Mouse (Mus musculus): ENCODE data around the gene Scn9a. TPM values are rescaled to one million over a fixed set of nuclear protein-coding genes. Genes with fewer than 3 reads are reported as not detected.

Scn9a gene
- polyA plus RNA-seq (2014; fragmentation: Nextera tagmentation; extraction: Ambion mirVana): 0.03 and 0.20 TPM in 2 replicates

DNA sequence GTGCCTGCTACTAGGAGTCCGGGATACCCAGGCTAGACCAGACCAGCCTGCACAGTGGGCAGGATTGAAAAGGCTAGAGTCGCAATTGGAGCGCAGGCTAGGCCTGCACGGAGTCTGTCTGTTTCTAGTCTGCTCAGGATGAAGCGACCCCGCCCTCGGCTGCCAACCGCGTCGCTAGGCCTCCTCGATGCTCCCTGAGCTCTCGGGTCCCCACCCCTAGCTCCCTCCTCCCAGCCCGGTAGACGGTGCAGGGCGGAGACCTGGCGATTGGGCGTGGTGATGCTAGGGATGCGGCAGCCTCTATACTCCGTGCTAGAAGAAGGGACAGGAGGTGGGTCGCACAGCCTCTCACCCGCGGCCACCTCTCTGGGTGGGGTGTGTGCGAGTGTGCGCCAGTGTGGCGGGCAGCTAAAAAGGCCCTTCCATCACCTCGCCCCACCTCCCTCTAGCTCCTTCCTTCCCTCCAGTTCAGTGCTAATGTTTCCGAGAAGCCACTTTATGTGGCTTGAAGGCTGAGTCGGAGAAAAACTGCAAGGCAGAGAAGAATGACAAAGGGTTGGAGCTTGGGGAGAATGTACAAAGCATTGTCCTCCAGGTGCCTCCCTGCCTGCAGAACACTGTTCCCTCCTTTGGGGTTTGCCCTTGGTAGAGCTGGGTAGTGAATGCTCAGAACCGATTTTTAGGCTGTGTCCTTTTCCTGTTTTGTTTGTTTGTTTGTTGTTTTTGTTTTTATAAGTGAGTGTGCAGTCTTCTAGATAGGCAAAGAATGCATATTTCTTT, at the start of gene Scn9a:
TSS of gene Scn9a (minus strand) at position 383 of the 780 bp plus-strand sequence.
- ATAC-seq (ENCODE audit: insufficient number of reproducible peaks, low FRiP score, low TSS enrichment, low read depth) (peak; percentile 70), DNase-seq (ENCODE audit: low spot score) (peak; percentile 49)
- Histone ChIP-seq H3K4me3 (ENCODE audit: low read depth, low read length) (peak within 1 kb of the TSS; percentile 35), H3K9me3 (ENCODE audit: control insufficient read depth, low read length) (no peaks in the 10 kb centered on the region), H3K4me1 (ENCODE audit: control insufficient read depth, insufficient read depth, low read length) (peaks cover 6% of the 10 kb centered on the region; the same call in 1 of the 2 replicates), H3K36me3 (ENCODE audit: control insufficient read depth, insufficient read depth, low read length) (no peaks in the 10 kb centered on the region), H3K27ac (replicated peaks; ENCODE audit: low read depth, low read length) (no peak within 1 kb of the TSS), H3K9ac (ENCODE audit: low read length) (peak within 1 kb of the TSS; percentile 40; the same call in 1 of the 2 replicates), H3K4me2 (ENCODE audit: low read depth, severe bottlenecking) (peak within 1 kb of the TSS; percentile 78), H3K27me3 (ENCODE audit: control insufficient read depth, insufficient read depth, low read length) (peaks cover 7% of the 10 kb centered on the region)
- WGBS: 2% methylated on average over 29 of the region's 29 CpGs

- DNase-seq (ENCODE audit: low spot score) (no peak), ATAC-seq (ENCODE audit: insufficient number of reproducible peaks, low FRiP score, low TSS enrichment, low read depth) (no peak)
- no peak overlapping the region for H3K27ac ChIP-seq (replicated peaks; ENCODE audit: low read depth, low read length)
- H3K36me3 ChIP-seq (ENCODE audit: control insufficient read depth, insufficient read depth, low read length): no peaks in the 10 kb centered on the region
- no peak overlapping the region for H3K9ac ChIP-seq (ENCODE audit: low read length)
- no peaks in the 10 kb centered on the region for H3K27me3 ChIP-seq (ENCODE audit: control insufficient read depth, insufficient read depth, low read length)
- 77% methylated on average over 1 of the region's 1 CpGs for WGBS
- no peaks in the 10 kb centered on the region for H3K9me3 ChIP-seq (ENCODE audit: control insufficient read depth, low read length)
- H3K4me2 ChIP-seq (ENCODE audit: low read depth, severe bottlenecking): no peak overlapping the region
- no peak overlapping the region for H3K4me3 ChIP-seq (ENCODE audit: low read depth, low read length)
- H3K4me1 ChIP-seq (ENCODE audit: control insufficient read depth, insufficient read depth, low read length): no peaks in the 10 kb centered on the region
Measured at GRCm38 (mm10) chr2:66661988-66662387, 27.2 kb upstream of the Scn9a start.

GRCm38 (mm10) chr2:66656430-66656829, 21.7 kb upstream of the Scn9a start:
- DNase-seq (ENCODE audit: low spot score) (no peak), ATAC-seq (ENCODE audit: insufficient number of reproducible peaks, low FRiP score, low TSS enrichment, low read depth) (no peak)
- 90% methylated on average over 3 of the region's 3 CpGs for WGBS

DNA sequence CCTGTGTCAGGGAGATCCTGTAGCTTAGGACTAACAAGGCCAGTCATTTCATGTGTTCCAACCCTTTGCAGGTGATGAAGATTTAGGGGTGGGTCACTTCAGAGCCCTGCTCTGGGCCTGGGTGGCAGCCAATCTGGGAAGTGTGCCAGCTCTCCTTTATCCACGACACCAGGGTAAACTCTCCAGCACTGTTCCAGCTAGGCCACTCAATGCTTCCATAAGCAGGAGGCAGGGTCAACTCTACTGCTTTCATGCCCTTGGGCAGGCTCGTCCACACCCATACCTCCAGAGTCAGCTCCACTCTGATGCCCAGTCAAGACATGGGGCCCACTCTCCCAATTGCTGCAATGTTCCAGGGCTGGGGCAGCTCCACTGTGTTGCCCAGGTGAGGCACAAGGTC, 20.7 kb upstream of the Scn9a start:
- Histone ChIP-seq H3K36me3 (ENCODE audit: control insufficient read depth, insufficient read depth, low read length) (no peaks in the 10 kb centered on the region), H3K9me3 (ENCODE audit: control insufficient read depth, low read length) (no peaks in the 10 kb centered on the region), H3K4me1 (ENCODE audit: control insufficient read depth, insufficient read depth, low read length) (no peaks in the 10 kb centered on the region), H3K9ac (ENCODE audit: low read length) (no peak overlapping the region), H3K27me3 (ENCODE audit: control insufficient read depth, insufficient read depth, low read length) (no peaks in the 10 kb centered on the region), H3K4me3 (ENCODE audit: low read depth, low read length) (no peak overlapping the region), H3K4me2 (ENCODE audit: low read depth, severe bottlenecking) (no peak overlapping the region), H3K27ac (replicated peaks; ENCODE audit: low read depth, low read length) (no peak overlapping the region)
- 82% methylated on average over 2 of the region's 2 CpGs for WGBS
- no peak for ATAC-seq (ENCODE audit: insufficient number of reproducible peaks, low FRiP score, low TSS enrichment, low read depth)
- DNase-seq (ENCODE audit: low spot score): no peak

More at GRCm38 (mm10) chr2:66656430-66656829, 21.7 kb upstream of the Scn9a start:
- no peak overlapping the region for H3K4me3 ChIP-seq (ENCODE audit: low read depth, low read length)
- no peaks in the 10 kb centered on the region for H3K9me3 ChIP-seq (ENCODE audit: control insufficient read depth, low read length)
- H3K9ac ChIP-seq (ENCODE audit: low read length): no peak overlapping the region
- H3K4me2 ChIP-seq (ENCODE audit: low read depth, severe bottlenecking): no peak overlapping the region
- H3K4me1 ChIP-seq (ENCODE audit: control insufficient read depth, insufficient read depth, low read length): no peaks in the 10 kb centered on the region
- no peaks in the 10 kb centered on the region for H3K36me3 ChIP-seq (ENCODE audit: control insufficient read depth, insufficient read depth, low read length)
- H3K27ac ChIP-seq (replicated peaks; ENCODE audit: low read depth, low read length): no peak overlapping the region
- no peaks in the 10 kb centered on the region for H3K27me3 ChIP-seq (ENCODE audit: control insufficient read depth, insufficient read depth, low read length)

GRCm38 (mm10) chr2:66644384-66644783, 9.6 kb upstream of the Scn9a start:
- DNase-seq (ENCODE audit: low spot score): no peak
- no peaks in the 10 kb centered on the region for H3K9me3 ChIP-seq (ENCODE audit: control insufficient read depth, low read length)
- H3K27me3 ChIP-seq (ENCODE audit: control insufficient read depth, insufficient read depth, low read length): no peaks in the 10 kb centered on the region
- ATAC-seq (ENCODE audit: insufficient number of reproducible peaks, low FRiP score, low TSS enrichment, low read depth): no peak
- H3K36me3 ChIP-seq (ENCODE audit: control insufficient read depth, insufficient read depth, low read length): no peaks in the 10 kb centered on the region
- H3K27ac ChIP-seq (replicated peaks; ENCODE audit: low read depth, low read length): no peak overlapping the region
- H3K4me1 ChIP-seq (ENCODE audit: control insufficient read depth, insufficient read depth, low read length): no peaks in the 10 kb centered on the region
- no peak overlapping the region for H3K9ac ChIP-seq (ENCODE audit: low read length)
- H3K4me3 ChIP-seq (ENCODE audit: low read depth, low read length): no peak overlapping the region
- H3K4me2 ChIP-seq (ENCODE audit: low read depth, severe bottlenecking): no peak overlapping the region
- WGBS: 36% methylated on average over 5 of the region's 5 CpGs

DNA sequence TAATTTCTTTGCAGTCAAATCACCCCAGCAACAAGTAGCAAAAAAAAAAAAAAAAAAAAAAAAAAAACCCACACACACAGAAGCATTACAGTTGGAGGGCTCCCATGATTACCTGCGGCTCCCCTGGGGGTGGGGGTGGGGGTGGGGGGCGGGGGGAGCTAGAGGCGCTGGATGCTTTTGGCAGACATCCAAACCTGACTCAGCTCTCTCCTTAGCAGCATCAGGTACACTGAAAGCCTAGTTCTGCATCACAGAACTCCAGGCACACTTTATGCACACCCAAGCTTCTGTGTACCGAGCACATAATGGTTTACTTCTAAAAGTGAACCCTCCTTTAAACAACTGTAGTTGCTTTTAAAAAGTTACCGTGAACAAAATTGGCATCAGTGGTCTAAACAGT, 2.0 kb downstream of the Scn9a start:
- ATAC-seq (ENCODE audit: insufficient number of reproducible peaks, low FRiP score, low TSS enrichment, low read depth): 0 out of 2 replicates have a peak, but pooled peaks have one; percentile 38
- H3K27me3 ChIP-seq (ENCODE audit: control insufficient read depth, insufficient read depth, low read length): peaks cover 7% of the 10 kb centered on the region

DNA sequence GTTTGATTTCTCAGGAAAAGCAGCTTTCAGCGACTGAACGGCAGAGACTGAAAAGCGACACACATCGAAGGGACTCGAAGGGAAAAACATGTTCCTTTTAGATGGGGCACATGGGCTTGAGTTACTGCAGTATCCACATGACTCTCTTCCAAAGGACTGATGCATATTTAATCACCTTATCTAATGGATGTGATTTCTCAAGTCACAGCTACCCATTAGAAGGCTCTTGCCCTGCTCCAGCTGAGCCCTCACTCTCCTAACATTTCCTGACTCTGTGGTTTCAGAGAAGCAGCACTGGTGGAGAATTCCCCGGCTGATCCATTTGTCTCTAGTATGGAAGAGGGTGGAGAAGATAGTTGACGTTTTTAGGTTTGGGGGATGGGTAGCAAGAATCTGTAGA, 23.7 kb downstream of the Scn9a start:
- Histone ChIP-seq H3K4me2 (ENCODE audit: low read depth, severe bottlenecking) (no peak overlapping the region), H3K4me3 (ENCODE audit: low read depth, low read length) (no peak overlapping the region), H3K9ac (ENCODE audit: low read length) (no peak overlapping the region), H3K9me3 (ENCODE audit: control insufficient read depth, low read length) (no peaks in the 10 kb centered on the region), H3K36me3 (ENCODE audit: control insufficient read depth, insufficient read depth, low read length) (no peaks in the 10 kb centered on the region), H3K4me1 (ENCODE audit: control insufficient read depth, insufficient read depth, low read length) (no peaks in the 10 kb centered on the region), H3K27me3 (ENCODE audit: control insufficient read depth, insufficient read depth, low read length) (no peaks in the 10 kb centered on the region), H3K27ac (replicated peaks; ENCODE audit: low read depth, low read length) (no peak overlapping the region)
- ATAC-seq (ENCODE audit: insufficient number of reproducible peaks, low FRiP score, low TSS enrichment, low read depth) (no peak), DNase-seq (ENCODE audit: low spot score) (no peak)
- 79% methylated on average over 7 of the region's 7 CpGs for WGBS

More for the DNA sequence above, 2.0 kb downstream of the Scn9a start:
- no peaks in the 10 kb centered on the region for H3K9me3 ChIP-seq (ENCODE audit: control insufficient read depth, low read length)
- no peak overlapping the region for H3K9ac ChIP-seq (ENCODE audit: low read length)
- 33% methylated on average over 5 of the region's 5 CpGs for WGBS
- H3K27ac ChIP-seq (replicated peaks; ENCODE audit: low read depth, low read length): no peak overlapping the region
- H3K4me2 ChIP-seq (ENCODE audit: low read depth, severe bottlenecking): no peak overlapping the region
- no peak overlapping the region for H3K4me3 ChIP-seq (ENCODE audit: low read depth, low read length)
- H3K4me1 ChIP-seq (ENCODE audit: control insufficient read depth, insufficient read depth, low read length): peaks cover 6% of the 10 kb centered on the region; the same call in 1 of the 2 replicates
- no peak for DNase-seq (ENCODE audit: low spot score)
- H3K36me3 ChIP-seq (ENCODE audit: control insufficient read depth, insufficient read depth, low read length): no peaks in the 10 kb centered on the region

DNA sequence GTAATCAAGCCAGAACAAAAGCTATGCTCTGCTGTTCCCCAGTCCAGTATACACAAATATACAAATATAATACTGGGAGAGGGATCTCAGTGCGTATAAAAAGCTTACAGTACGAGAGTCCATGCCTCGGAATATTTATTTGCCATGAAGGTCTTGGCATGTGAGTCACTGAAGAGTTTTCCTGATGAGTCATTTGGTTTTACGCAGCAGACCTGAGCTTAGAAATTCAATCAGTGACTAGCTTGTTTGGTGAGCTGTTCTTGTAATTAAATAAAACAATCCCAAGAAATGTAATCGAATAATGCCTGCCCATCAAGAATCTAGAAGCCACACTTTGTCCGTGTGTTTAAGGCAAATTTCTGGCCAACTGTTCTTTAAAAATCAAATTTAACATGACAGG, 37.4 kb downstream of the Scn9a start:
- no peaks in the 10 kb centered on the region for H3K9me3 ChIP-seq (ENCODE audit: control insufficient read depth, low read length)
- H3K27ac ChIP-seq (replicated peaks; ENCODE audit: low read depth, low read length): no peak overlapping the region
- no peaks in the 10 kb centered on the region for H3K4me1 ChIP-seq (ENCODE audit: control insufficient read depth, insufficient read depth, low read length)
- no peak overlapping the region for H3K4me2 ChIP-seq (ENCODE audit: low read depth, severe bottlenecking)
- no peak for ATAC-seq (ENCODE audit: insufficient number of reproducible peaks, low FRiP score, low TSS enrichment, low read depth)
- H3K9ac ChIP-seq (ENCODE audit: low read length): no peak overlapping the region
- no peak for DNase-seq (ENCODE audit: low spot score)
- H3K4me3 ChIP-seq (ENCODE audit: low read depth, low read length): no peak overlapping the region
- 87% methylated on average over 6 of the region's 6 CpGs for WGBS
- no peaks in the 10 kb centered on the region for H3K27me3 ChIP-seq (ENCODE audit: control insufficient read depth, insufficient read depth, low read length)
- H3K36me3 ChIP-seq (ENCODE audit: control insufficient read depth, insufficient read depth, low read length): no peaks in the 10 kb centered on the region

Data from limb, embryonic 11.5 days (tissue).